In the genomic region with DNA sequence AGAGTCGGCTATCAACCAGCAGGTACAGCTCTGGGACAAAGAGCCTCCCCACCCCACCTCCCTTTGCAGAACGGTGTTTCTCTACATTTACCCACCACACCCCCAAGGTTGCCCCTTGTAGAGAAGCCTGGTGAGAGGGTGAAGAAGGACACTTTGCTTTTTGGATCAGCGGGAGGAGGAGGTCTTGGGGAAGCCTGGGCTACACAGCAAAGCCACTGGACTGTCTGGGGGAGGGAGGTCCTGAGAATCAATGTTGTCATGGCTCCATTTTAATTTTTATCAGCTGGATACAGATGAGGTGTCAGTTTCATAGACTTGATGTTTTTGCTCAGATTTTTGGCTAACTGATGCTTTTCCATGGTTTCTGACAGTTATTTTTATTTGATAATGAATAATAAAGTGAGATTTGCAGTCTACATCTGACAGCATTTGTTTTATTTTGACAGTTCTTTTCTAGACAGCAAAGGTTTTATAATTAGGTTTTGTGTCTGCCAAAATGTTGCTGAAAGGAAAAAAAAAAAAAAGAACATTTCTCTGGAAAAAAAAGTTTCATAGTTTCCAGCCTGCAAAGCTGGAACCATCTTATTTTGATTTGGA, we compare ENCODE assay signal across 13 mouse cellular contexts.
DNase-seq lines count a peak whose midpoint lies in the region; ATAC-seq and TF ChIP-seq lines count a peak whose summit lies in the region.
"Had no signal": no experiment of that assay in that cellular context is flagged by ENCODE, and none has a peak within 500 bp of the region (broad histone marks: within the 10 kb centered on the region; RNA-seq: fewer than 3 reads in every experiment).

No protein-coding gene starts in this region.

- TF ChIP-seq POLR2A in limb, embryonic 14.5 days (IDR thresholded peaks at IDR 0.05; ENCODE audit: borderline replicate concordance, extremely low read depth, insufficient read depth, insufficient read length), result no peak

- no peaks in the 10 kb centered on the region for H3K27me3 ChIP-seq in forebrain, embryonic 15.5 days
- H3K27me3 ChIP-seq in forebrain, embryonic 14.5 days (replicated peaks; ENCODE audit: control insufficient read depth, insufficient read depth, low read length), result no peaks in the 10 kb centered on the region
- H3K27me3 ChIP-seq in heart, embryonic 15.5 days, result no peaks in the 10 kb centered on the region
- no peaks in the 10 kb centered on the region for H3K27me3 ChIP-seq in heart, embryonic 12.5 days (replicated peaks)
- H3K27me3 ChIP-seq in lung, embryonic 14.5 days (ENCODE audit: insufficient read depth, low read length), result no peaks in the 10 kb centered on the region
- no peaks in the 10 kb centered on the region for H3K27me3 ChIP-seq in limb, embryonic 14.5 days (ENCODE audit: control insufficient read depth, insufficient read depth, low read length)
- H3K27me3 ChIP-seq: midbrain, embryonic 12.5 days; stomach, embryonic 15.5 days had no signal

- no peaks in the 10 kb centered on the region for H3K9me3 ChIP-seq in forebrain, embryonic 15.5 days
- no peaks in the 10 kb centered on the region for H3K9me3 ChIP-seq in forebrain, embryonic 14.5 days (replicated peaks; ENCODE audit: control insufficient read depth, low read length)
- H3K9me3 ChIP-seq in heart, embryonic 15.5 days (replicated peaks), result no peaks in the 10 kb centered on the region
- no peaks in the 10 kb centered on the region for H3K9me3 ChIP-seq in heart, embryonic 12.5 days (replicated peaks)
- no peaks in the 10 kb centered on the region for H3K9me3 ChIP-seq in lung, embryonic 14.5 days (ENCODE audit: low read depth, low read length)
- no peaks in the 10 kb centered on the region for H3K9me3 ChIP-seq in limb, embryonic 14.5 days (ENCODE audit: control insufficient read depth, low read length)
- H3K9me3 ChIP-seq: forebrain, embryonic 10.5 days; midbrain, embryonic 12.5 days; stomach, embryonic 15.5 days had no signal

- peak overlapping the region; percentile 18; the same call in 1 of the 2 replicates for H3K27ac ChIP-seq in forebrain, embryonic 15.5 days (replicated peaks)
- H3K27ac ChIP-seq in forebrain, embryonic 14.5 days (ENCODE audit: low read depth, low read length), result no peak overlapping the region
- peak overlapping the region; percentile 37; the same call in 1 of the 2 replicates for H3K27ac ChIP-seq in heart, embryonic 15.5 days
- H3K27ac ChIP-seq in heart, embryonic 12.5 days (ENCODE audit: poor library complexity, severe bottlenecking), result no peak overlapping the region
- H3K27ac ChIP-seq in lung, embryonic 14.5 days (ENCODE audit: low read depth), result peak overlapping the region; percentile 77; the same call in 1 of the 2 replicates
- 0 out of 2 replicates have a peak overlapping the region, but pooled peaks have one; percentile 14 for H3K27ac ChIP-seq in limb, embryonic 14.5 days (replicated peaks; ENCODE audit: low read depth, low read length)
- H3K27ac ChIP-seq: forebrain, embryonic 10.5 days; left cerebral cortex, adult 2 months; midbrain, embryonic 12.5 days; stomach, embryonic 15.5 days had no signal

- no peak for TF ChIP-seq CTCF in lung, embryonic 14.5 days (IDR thresholded peaks at IDR 0.05; ENCODE audit: low read depth)

- no peak overlapping the region for H3K4me2 ChIP-seq in forebrain, embryonic 15.5 days (replicated peaks)
- H3K4me2 ChIP-seq in forebrain, embryonic 14.5 days (ENCODE audit: low read length), result no peak overlapping the region
- H3K4me2 ChIP-seq in heart, embryonic 15.5 days, result no peak overlapping the region
- H3K4me2 ChIP-seq in heart, embryonic 12.5 days, result no peak overlapping the region
- no peak overlapping the region for H3K4me2 ChIP-seq in lung, embryonic 14.5 days
- H3K4me2 ChIP-seq in limb, embryonic 14.5 days (replicated peaks; ENCODE audit: low read depth, low read length, severe bottlenecking), result no peak overlapping the region
- H3K4me2 ChIP-seq: midbrain, embryonic 12.5 days had no signal

- WGBS in forebrain, embryonic 15.5 days, result 86% methylated on average over 3 of the region's 3 CpGs
- WGBS in forebrain, embryonic 14.5 days, result 94% methylated on average over 3 of the region's 3 CpGs
- 72% methylated on average over 3 of the region's 3 CpGs for WGBS in heart, embryonic 15.5 days
- WGBS in heart, embryonic 12.5 days, result 79% methylated on average over 3 of the region's 3 CpGs
- WGBS in lung, embryonic 14.5 days, result 39% methylated on average over 3 of the region's 3 CpGs
- 69% methylated on average over 3 of the region's 3 CpGs for WGBS in limb, embryonic 14.5 days

- no peak for ATAC-seq in forebrain, embryonic 15.5 days (replicated peaks)
- ATAC-seq in forebrain, embryonic 14.5 days, result no peak
- no peak for ATAC-seq in heart, embryonic 15.5 days (replicated peaks; ENCODE audit: insufficient number of reproducible peaks, insufficient read depth, low FRiP score, low read depth)
- ATAC-seq in heart, embryonic 12.5 days (ENCODE audit: insufficient number of reproducible peaks, low FRiP score), result no peak
- ATAC-seq in lung, embryonic 14.5 days (ENCODE audit: insufficient read depth), result peak; percentile 74
- ATAC-seq in limb, embryonic 14.5 days (ENCODE audit: low FRiP score, low read depth), result no peak
- ATAC-seq: activated CD4-positive, CD25-positive, alpha-beta regulatory T cell, adult 4 months had no signal

- peaks cover 3% of the 10 kb centered on the region; the same call in 1 of the 2 replicates for H3K4me1 ChIP-seq in forebrain, embryonic 15.5 days
- no peaks in the 10 kb centered on the region for H3K4me1 ChIP-seq in forebrain, embryonic 14.5 days (ENCODE audit: control insufficient read depth, insufficient read depth, low read length)
- H3K4me1 ChIP-seq in heart, embryonic 15.5 days (replicated peaks), result peaks cover 20% of the 10 kb centered on the region
- peaks cover 17% of the 10 kb centered on the region for H3K4me1 ChIP-seq in heart, embryonic 12.5 days (replicated peaks)
- H3K4me1 ChIP-seq in lung, embryonic 14.5 days (ENCODE audit: insufficient read depth), result peaks cover 26% of the 10 kb centered on the region
- H3K4me1 ChIP-seq in limb, embryonic 14.5 days (ENCODE audit: control insufficient read depth, insufficient read depth, low read length), result peaks cover 25% of the 10 kb centered on the region
- H3K4me1 ChIP-seq: stomach, embryonic 15.5 days had no signal

- H3K4me3 ChIP-seq in forebrain, embryonic 15.5 days, result no peak overlapping the region
- no peak overlapping the region for H3K4me3 ChIP-seq in forebrain, embryonic 14.5 days (ENCODE audit: low read depth, low read length)
- H3K4me3 ChIP-seq in heart, embryonic 15.5 days, result no peak overlapping the region
- H3K4me3 ChIP-seq in heart, embryonic 12.5 days, result no peak overlapping the region
- H3K4me3 ChIP-seq in lung, embryonic 14.5 days (ENCODE audit: low read depth, low read length), result no peak overlapping the region
- H3K4me3 ChIP-seq in limb, embryonic 14.5 days (replicated peaks; ENCODE audit: low read length), result no peak overlapping the region
- H3K4me3 ChIP-seq: forebrain, embryonic 10.5 days; left cerebral cortex, adult 2 months; midbrain, embryonic 12.5 days; stomach, embryonic 15.5 days had no signal

- H3K36me3 ChIP-seq in forebrain, embryonic 15.5 days, result no peaks in the 10 kb centered on the region
- no peaks in the 10 kb centered on the region for H3K36me3 ChIP-seq in forebrain, embryonic 14.5 days (ENCODE audit: control insufficient read depth, insufficient read depth, low read length)
- H3K36me3 ChIP-seq in heart, embryonic 15.5 days, result no peaks in the 10 kb centered on the region
- no peaks in the 10 kb centered on the region for H3K36me3 ChIP-seq in heart, embryonic 12.5 days
- H3K36me3 ChIP-seq in lung, embryonic 14.5 days (ENCODE audit: insufficient read depth), result no peaks in the 10 kb centered on the region
- no peaks in the 10 kb centered on the region for H3K36me3 ChIP-seq in limb, embryonic 14.5 days (ENCODE audit: control insufficient read depth, insufficient read depth, low read length)
- H3K36me3 ChIP-seq: forebrain, embryonic 10.5 days; midbrain, embryonic 12.5 days; stomach, embryonic 15.5 days had no signal

- H3K9ac ChIP-seq in forebrain, embryonic 15.5 days (replicated peaks), result no peak overlapping the region
- no peak overlapping the region for H3K9ac ChIP-seq in forebrain, embryonic 14.5 days (ENCODE audit: low read length)
- H3K9ac ChIP-seq in heart, embryonic 15.5 days, result no peak overlapping the region
- H3K9ac ChIP-seq in heart, embryonic 12.5 days, result no peak overlapping the region
- H3K9ac ChIP-seq in lung, embryonic 14.5 days, result no peak overlapping the region
- H3K9ac ChIP-seq in limb, embryonic 14.5 days (ENCODE audit: low read depth, low read length, severe bottlenecking), result no peak overlapping the region
- H3K9ac ChIP-seq: midbrain, embryonic 12.5 days; stomach, embryonic 15.5 days had no signal

- DNase-seq in forebrain, embryonic 14.5 days (ENCODE audit: low spot score), result no peak
- DNase-seq in lung, embryonic 14.5 days, result peak; percentile 83
- no peak for DNase-seq in lung, postnatal 4 days
- DNase-seq in limb, embryonic 14.5 days (ENCODE audit: low spot score), result peak; percentile 26
- DNase-seq: adrenal gland, adult 8-10 months had no signal

Comparison
In these comparisons a context has a peak if more than half of its experiments do, and no peak if none do; other contexts are left out.
1. H3K27ac ChIP-seq: peak in forebrain, embryonic 15.5 days (single experiment), heart, embryonic 15.5 days (single experiment), lung, embryonic 14.5 days (single experiment) and limb, embryonic 14.5 days (single experiment); none in forebrain, embryonic 14.5 days (single experiment) and heart, embryonic 12.5 days (single experiment).
2. DNase-seq: peak in lung, embryonic 14.5 days (single experiment) and limb, embryonic 14.5 days (single experiment); none in forebrain, embryonic 14.5 days (single experiment) and lung, postnatal 4 days (0 of 2).